Mouse (Mus musculus) T-helper 2 cell (primary cell): ENCODE results near the gene Tsfm.
"Not testable (repeated sequence)": the region's sequence is repeated elsewhere in the genome, so short reads cannot be mapped to it uniquely, and the experiment has no call there.

Experiments used
- in situ Hi-C: fragments of 300-600 bp; cut with MboI, MseI; formaldehyde crosslinking; loops from one replicate; pipeline ENCODE4 v1.15.1; 2025; ENCODE audit warnings: high pct_unique_total_duplicates

Gene Tsfm

GRCm38 (mm10) chr10:127065981-127066380 is 35.3 kb upstream of the Tsfm start:
- in situ Hi-C loops = no loop called here

- in situ Hi-C loops = no loop called here
Observed at GRCm38 (mm10) chr10:127063913-127064870, 33.6 kb upstream of the Tsfm start.

- in situ Hi-C loops = no loop called here
Observed at GRCm38 (mm10) chr10:127063239-127063872, 32.7 kb upstream of the Tsfm start, which contains the start of gene Cdk4. Gene Cdk4 (plus strand): TSS chr10:127063534.

- in situ Hi-C loops = no loop called here
Observed at GRCm38 (mm10) chr10:127062503-127062902, 31.9 kb upstream of the Tsfm start.

GRCm38 (mm10) chr10:127062101-127062500 is 31.5 kb upstream of the Tsfm start:
- in situ Hi-C loops = not testable (repeated sequence)

GRCm38 (mm10) chr10:127061513-127061912 is 30.9 kb upstream of the Tsfm start:
- in situ Hi-C loops = no loop called here

- in situ Hi-C loops = no loop called here
Observed at GRCm38 (mm10) chr10:127061085-127061484, 30.4 kb upstream of the Tsfm start.

GRCm38 (mm10) chr10:127059968-127060916 is 29.6 kb upstream of the Tsfm start, which contains the start of gene March9:
Gene March9 (minus strand): TSS chr10:127060184.
- in situ Hi-C loops = no loop called here

- in situ Hi-C loops = no loop called here
Observed at GRCm38 (mm10) chr10:127059174-127059967, 28.7 kb upstream of the Tsfm start.

GRCm38 (mm10) chr10:127058708-127059107 is 28.1 kb upstream of the Tsfm start:
- in situ Hi-C loops = no loop called here

- in situ Hi-C loops = no loop called here
Observed at GRCm38 (mm10) chr10:127058161-127058560, 27.5 kb upstream of the Tsfm start.

GRCm38 (mm10) chr10:127056490-127056889 is 25.9 kb upstream of the Tsfm start:
- in situ Hi-C loops = no loop called here

- in situ Hi-C loops = no loop called here
Observed at GRCm38 (mm10) chr10:127055406-127055805, 24.8 kb upstream of the Tsfm start.

- in situ Hi-C loops = no loop called here
Observed at GRCm38 (mm10) chr10:127054646-127055045, 24.0 kb upstream of the Tsfm start.

- in situ Hi-C loops = no loop called here
Observed at GRCm38 (mm10) chr10:127050119-127050474, 19.5 kb upstream of the Tsfm start.

- in situ Hi-C loops = loop anchor here (10.0 to 25.0 kb wide), 2 partner anchors 625 to 1863 kb away; partner anchors contain the start of genes Bloc1s1, Cd63 and Rdh5
Observed at GRCm38 (mm10) chr10:127049395-127050118, 18.9 kb upstream of the Tsfm start.

- in situ Hi-C loops = loop anchor here (10.0 to 25.0 kb wide), 2 partner anchors 626 to 1864 kb away; partner anchors contain the start of genes Bloc1s1, Cd63 and Rdh5
Observed at GRCm38 (mm10) chr10:127048608-127049394, 18.2 kb upstream of the Tsfm start.

- in situ Hi-C loops = loop anchor here (10.0 to 25.0 kb wide), 2 partner anchors 627 to 1864 kb away; partner anchors contain the start of genes Bloc1s1, Cd63 and Rdh5
Observed at GRCm38 (mm10) chr10:127047954-127048353, 17.3 kb upstream of the Tsfm start, which contains the start of gene Cyp27b1. Gene Cyp27b1 (plus strand): TSS chr10:127048250.

- in situ Hi-C loops = loop anchor here (10.0 to 25.0 kb wide), 2 partner anchors 632 to 1869 kb away; partner anchors contain the start of genes Bloc1s1, Cd63 and Rdh5
Observed at GRCm38 (mm10) chr10:127043187-127043586, 12.5 kb upstream of the Tsfm start.
